In the genomic region with DNA sequence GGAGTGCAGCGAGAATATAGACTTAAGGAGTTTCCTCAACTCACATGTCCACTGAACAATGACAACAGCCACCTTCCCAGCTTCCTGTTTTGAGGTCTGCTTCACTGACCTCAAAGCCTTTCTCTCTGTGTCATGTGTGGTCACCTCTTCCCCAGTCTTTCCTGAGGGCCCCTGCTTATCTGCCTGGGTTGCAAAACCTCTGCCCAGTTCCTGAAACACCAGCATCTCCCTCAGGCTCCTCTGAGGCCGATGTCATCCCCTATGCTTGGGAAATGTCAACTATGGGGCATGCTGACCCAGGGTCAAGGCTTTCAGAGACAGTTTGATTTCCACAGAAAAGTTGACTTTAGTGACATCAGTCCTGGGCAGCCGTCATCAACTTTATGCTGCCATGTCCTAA, we compare ENCODE assay signal across 12 mouse cellular contexts. TPM values are rescaled to one million over a fixed set of nuclear protein-coding genes. Genes with fewer than 3 reads are reported as not detected.
DNase-seq lines count a peak whose midpoint lies in the region; ATAC-seq and TF ChIP-seq lines count a peak whose summit lies in the region.
"Had no signal": no experiment of that assay in that cellular context is flagged by ENCODE, and none has a peak within 500 bp of the region (broad histone marks: within the 10 kb centered on the region; RNA-seq: fewer than 3 reads in every experiment).

No protein-coding gene starts in this region.

- DNase-seq in liver, embryonic 14.5 days (ENCODE audit: low read depth in 3 of 3, low spot score in 3 of 3) = peak in 2 of 3 experiments; percentile 49 to 58
- DNase-seq in embryo, embryonic 10 days (ENCODE audit: low spot score) = no peak
- no peak for DNase-seq in cerebellum, postnatal 14 days
- no peak for DNase-seq in frontal cortex, postnatal 25 days (ENCODE audit: low spot score in 2 of 2)
- DNase-seq: cerebellum, adult 11 months had no signal

- TF ChIP-seq POLR2A in bone marrow macrophage, adult 2 months (IDR thresholded peaks at IDR 0.05; ENCODE audit: borderline replicate concordance, low read depth, low read length) = no peak

- no peak overlapping the region for H3K27ac ChIP-seq in intestine, embryonic 16.5 days (ENCODE audit: low read length)
- no peak overlapping the region for H3K27ac ChIP-seq in intestine, postnatal 0 days (ENCODE audit: low read depth, low read length)
- H3K27ac ChIP-seq in bone marrow macrophage, adult 2 months (ENCODE audit: insufficient read depth, low read depth, low read length) = peak overlapping the region; percentile 10; the same call in 1 of the 2 replicates
- no peak overlapping the region; the same call in 1 of the 2 replicates for H3K27ac ChIP-seq in liver, embryonic 14.5 days
- H3K27ac ChIP-seq: intestine, embryonic 15.5 days; stomach, embryonic 15.5 days had no signal

- ATAC-seq in intestine, embryonic 16.5 days = 0 out of 2 replicates have a peak, but pooled peaks have one; percentile 17
- ATAC-seq in intestine, postnatal 0 days = no peak
- ATAC-seq in liver, embryonic 14.5 days (ENCODE audit: insufficient read depth) = peak; percentile 71
- peak; percentile 81 for ATAC-seq in neutrophil, adult 5-6 weeks (ENCODE audit: extremely low read depth, insufficient number of reproducible peaks, low FRiP score, poor library complexity, severe bottlenecking)
- ATAC-seq: forebrain, embryonic 16.5 days; intestine, embryonic 15.5 days had no signal

- no peak overlapping the region for H3K4me3 ChIP-seq in intestine, embryonic 16.5 days (ENCODE audit: low read length)
- no peak overlapping the region for H3K4me3 ChIP-seq in intestine, postnatal 0 days (ENCODE audit: low read depth, low read length)
- H3K4me3 ChIP-seq in bone marrow macrophage, adult 2 months (ENCODE audit: insufficient read depth, low read length) = no peak overlapping the region
- H3K4me3 ChIP-seq in liver, embryonic 14.5 days (ENCODE audit: insufficient read depth in 1 of 2, low read depth in 2 of 2, low read length in 2 of 2) = no peak overlapping the region
- H3K4me3 ChIP-seq: intestine, embryonic 15.5 days; stomach, embryonic 15.5 days had no signal

- no peak overlapping the region for H3K4me2 ChIP-seq in intestine, embryonic 16.5 days (ENCODE audit: low read depth, low read length)
- no peak overlapping the region for H3K4me2 ChIP-seq in intestine, postnatal 0 days (replicated peaks; ENCODE audit: low read depth)
- H3K4me2 ChIP-seq in liver, embryonic 14.5 days (ENCODE audit: low read depth) = no peak overlapping the region
- H3K4me2 ChIP-seq: intestine, embryonic 15.5 days; stomach, embryonic 15.5 days had no signal

- 0 out of 2 replicates have a peak, but pooled peaks have one; percentile 29 for TF ChIP-seq EP300 in liver, embryonic 14.5 days (IDR thresholded peaks at IDR 0.05; ENCODE audit: low read depth)

- WGBS in intestine, embryonic 16.5 days = 59% methylated on average over 3 of the region's 3 CpGs
- WGBS in intestine, postnatal 0 days = 37% methylated on average over 3 of the region's 3 CpGs
- 4% methylated on average over 3 of the region's 3 CpGs for WGBS in liver, embryonic 14.5 days (ENCODE audit: insufficient replicate concordance)

- no peak for TF ChIP-seq CTCF in intestine, postnatal 0 days (IDR thresholded peaks at IDR 0.05; ENCODE audit: low read depth)
- TF ChIP-seq CTCF in bone marrow macrophage, adult 2 months (IDR thresholded peaks at IDR 0.05; ENCODE audit: low read depth, low read length) = no peak
- TF ChIP-seq CTCF in liver, embryonic 14.5 days (IDR thresholded peaks at IDR 0.05; ENCODE audit: low read depth) = no peak

- peaks cover 35% of the 10 kb centered on the region for H3K4me1 ChIP-seq in intestine, embryonic 16.5 days (ENCODE audit: control insufficient read depth, insufficient read depth, low read length)
- H3K4me1 ChIP-seq in intestine, postnatal 0 days (replicated peaks; ENCODE audit: control insufficient read depth, insufficient read depth, low read length) = peaks cover 12% of the 10 kb centered on the region
- H3K4me1 ChIP-seq in bone marrow macrophage, adult 2 months (ENCODE audit: control insufficient read depth, insufficient read depth, low read length) = peaks cover 35% of the 10 kb centered on the region
- H3K4me1 ChIP-seq in liver, embryonic 14.5 days (replicated peaks; ENCODE audit: control insufficient read depth in 2 of 2, insufficient read depth in 2 of 2, low read length in 1 of 2) = peaks cover 0 to 39% of the 10 kb centered on the region in 2 experiments; a peak in 2 of 4 replicates

- H3K27me3 ChIP-seq in intestine, embryonic 16.5 days (replicated peaks; ENCODE audit: control insufficient read depth, insufficient read depth, low read length) = no peaks in the 10 kb centered on the region
- no peaks in the 10 kb centered on the region for H3K27me3 ChIP-seq in intestine, postnatal 0 days (replicated peaks; ENCODE audit: control insufficient read depth, insufficient read depth, low read length)
- H3K27me3 ChIP-seq in liver, embryonic 14.5 days (ENCODE audit: control insufficient read depth, insufficient read depth, low read length) = no peaks in the 10 kb centered on the region; the same call in 1 of the 2 replicates
- H3K27me3 ChIP-seq: intestine, embryonic 15.5 days; stomach, embryonic 15.5 days had no signal

- no peaks in the 10 kb centered on the region for H3K9me3 ChIP-seq in intestine, embryonic 16.5 days (ENCODE audit: control insufficient read depth, low read length)
- no peaks in the 10 kb centered on the region for H3K9me3 ChIP-seq in intestine, postnatal 0 days (ENCODE audit: control insufficient read depth)
- H3K9me3 ChIP-seq in liver, embryonic 14.5 days (ENCODE audit: control insufficient read depth, low read length) = no peaks in the 10 kb centered on the region
- H3K9me3 ChIP-seq: intestine, embryonic 15.5 days; stomach, embryonic 15.5 days had no signal

- H3K36me3 ChIP-seq in intestine, embryonic 16.5 days (ENCODE audit: control insufficient read depth, insufficient read depth, low read length) = no peaks in the 10 kb centered on the region
- no peaks in the 10 kb centered on the region for H3K36me3 ChIP-seq in intestine, postnatal 0 days (ENCODE audit: control insufficient read depth, insufficient read depth)
- no peaks in the 10 kb centered on the region for H3K36me3 ChIP-seq in liver, embryonic 14.5 days (replicated peaks; ENCODE audit: control insufficient read depth, insufficient read depth, low read depth)
- H3K36me3 ChIP-seq: intestine, embryonic 15.5 days; stomach, embryonic 15.5 days had no signal

- H3K9ac ChIP-seq in intestine, embryonic 16.5 days (ENCODE audit: low read depth, low read length) = no peak overlapping the region
- H3K9ac ChIP-seq in intestine, postnatal 0 days (ENCODE audit: low read depth, low read length) = no peak overlapping the region
- H3K9ac ChIP-seq in liver, embryonic 14.5 days (replicated peaks) = no peak overlapping the region
- H3K9ac ChIP-seq: intestine, embryonic 15.5 days; stomach, embryonic 15.5 days had no signal

RNA-seq across cellular contexts. Expression of a gene that starts 29.2 kb away (rescaled TPM):
- polyA plus RNA-seq in intestine, embryonic 16.5 days (2015; fragmentation: Nextera tagmentation; extraction: Ambion mirVana) = 94.9 and 96.5 TPM in 2 replicates
- polyA plus RNA-seq in intestine, postnatal 0 days (2015; fragmentation: Nextera tagmentation; extraction: Ambion mirVana) = 40.0 and 40.4 TPM in 2 replicates
- polyA plus RNA-seq in bone marrow macrophage, adult 2 months (2012; ENCODE audit: insufficient read depth, insufficient read length, missing spikeins) = 13.2 and 14.6 TPM in 2 replicates
- polyA plus RNA-seq in liver, embryonic 14.5 days (2012; rRNA removed) = 41.9 and 44.6 TPM in 2 replicates
- 34.6 and 37.7 TPM in 2 replicates for polyA plus RNA-seq in liver, embryonic 14.5 days (2014; fragmentation: Nextera tagmentation; extraction: Ambion mirVana)
- total RNA-seq in neutrophil, adult 5-6 weeks (2017) = 16.6 and 20.3 TPM in 2 replicates

RNA-seq across cellular contexts. Expression of a gene that starts 53.6 kb away (rescaled TPM):
- polyA plus RNA-seq in intestine, embryonic 16.5 days (2015; fragmentation: Nextera tagmentation; extraction: Ambion mirVana) = 2.8 and 2.9 TPM in 2 replicates
- 0.76 and 0.82 TPM in 2 replicates for polyA plus RNA-seq in intestine, postnatal 0 days (2015; fragmentation: Nextera tagmentation; extraction: Ambion mirVana)
- polyA plus RNA-seq in bone marrow macrophage, adult 2 months (2012; ENCODE audit: insufficient read depth, insufficient read length, missing spikeins) = not detected in 2 replicates
- 0.33 and 0.34 TPM in 2 replicates for polyA plus RNA-seq in liver, embryonic 14.5 days (2012; rRNA removed)
- polyA plus RNA-seq in liver, embryonic 14.5 days (2014; fragmentation: Nextera tagmentation; extraction: Ambion mirVana) = 0.24 and 0.52 TPM in 2 replicates
- not detected in 2 replicates for total RNA-seq in neutrophil, adult 5-6 weeks (2017)

Comparison
In these comparisons a context has a peak if more than half of its experiments do, and no peak if none do; other contexts are left out.
1. DNase-seq: peak in liver, embryonic 14.5 days (2 of 3); none in embryo, embryonic 10 days (single experiment), cerebellum, postnatal 14 days (0 of 2) and frontal cortex, postnatal 25 days (0 of 2).